Mouse (Mus musculus): Measurements from ENCODE around the gene Hes7.

Gene Hes7

DNA sequence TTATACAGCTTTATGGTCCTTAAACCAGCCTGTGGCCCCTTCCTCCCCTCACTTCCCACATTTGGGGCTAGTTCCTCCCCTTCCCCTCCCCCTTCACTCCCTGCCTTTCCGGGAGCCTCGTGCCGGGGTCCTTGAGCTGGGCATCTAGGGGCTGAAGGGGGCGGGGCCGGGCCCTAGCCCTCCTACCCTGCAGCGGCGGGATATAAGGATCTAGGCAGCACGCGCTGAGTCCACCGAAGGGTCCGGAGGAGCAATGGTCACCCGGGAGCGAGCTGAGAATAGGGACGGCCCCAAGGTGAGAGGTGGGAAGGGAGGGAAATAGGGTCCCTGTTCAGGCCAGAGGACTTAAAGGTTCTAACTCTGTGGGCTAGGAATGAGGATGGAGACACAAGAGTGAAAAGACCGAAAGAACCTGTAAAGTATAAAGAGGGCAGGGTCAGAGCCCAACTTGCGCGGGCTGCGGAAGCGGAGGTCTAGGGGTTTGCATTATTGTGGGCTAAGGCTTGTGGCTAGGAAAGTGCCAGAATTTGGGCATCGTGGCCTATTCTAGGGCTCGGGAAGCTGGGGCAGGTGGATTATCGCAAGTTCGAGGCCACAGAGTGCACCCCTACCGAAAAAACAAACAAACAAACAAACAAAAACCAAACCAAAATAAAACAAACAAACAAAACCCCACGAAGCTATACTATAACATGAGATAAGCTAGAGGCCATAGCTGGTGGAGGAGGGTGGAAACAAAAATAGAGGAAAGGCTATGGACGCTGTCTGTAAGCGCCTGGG lies at the start of gene Hes7:
Gene Hes7, plus strand, starts transcription at position 184 of the 780 bp plus-strand sequence.
- DNase-seq: no peak

DNA sequence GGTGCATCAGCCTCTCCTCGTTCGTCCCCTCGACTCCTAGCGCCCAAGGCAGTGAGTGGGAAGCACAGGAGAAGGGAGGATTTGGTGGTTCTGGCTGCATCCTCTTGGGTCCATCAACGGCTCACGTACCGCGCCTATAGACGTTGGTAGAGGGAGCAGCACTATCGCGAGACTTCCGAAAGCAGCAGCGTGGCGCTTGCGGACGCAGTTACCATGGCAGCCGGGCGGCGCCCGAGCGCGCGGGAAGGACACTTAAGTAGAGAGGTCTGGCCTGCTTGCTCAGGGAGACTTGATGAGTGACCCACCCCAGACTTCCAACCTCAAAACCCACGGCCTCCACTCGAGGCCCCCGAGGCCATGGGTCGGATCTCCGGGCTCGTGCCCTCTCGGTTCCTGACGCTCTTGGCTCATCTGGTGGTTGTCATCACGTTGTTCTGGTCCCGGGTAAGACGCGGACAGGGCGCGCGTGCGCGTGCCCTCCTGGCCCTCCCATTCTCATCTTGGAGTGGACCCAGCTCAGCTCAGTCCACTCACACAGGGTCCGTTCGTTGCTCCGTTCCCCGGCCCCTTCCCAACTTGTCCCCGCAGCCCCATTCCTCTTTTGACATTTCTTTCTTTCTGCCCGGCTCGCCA lies 49.5 kb upstream of the Hes7 start, which contains the start of gene Tmem107:
Gene Tmem107, plus strand, starts transcription at position 217 of the 633 bp plus-strand sequence.
- peak; percentile 95 to 96 for DNase-seq

DNA sequence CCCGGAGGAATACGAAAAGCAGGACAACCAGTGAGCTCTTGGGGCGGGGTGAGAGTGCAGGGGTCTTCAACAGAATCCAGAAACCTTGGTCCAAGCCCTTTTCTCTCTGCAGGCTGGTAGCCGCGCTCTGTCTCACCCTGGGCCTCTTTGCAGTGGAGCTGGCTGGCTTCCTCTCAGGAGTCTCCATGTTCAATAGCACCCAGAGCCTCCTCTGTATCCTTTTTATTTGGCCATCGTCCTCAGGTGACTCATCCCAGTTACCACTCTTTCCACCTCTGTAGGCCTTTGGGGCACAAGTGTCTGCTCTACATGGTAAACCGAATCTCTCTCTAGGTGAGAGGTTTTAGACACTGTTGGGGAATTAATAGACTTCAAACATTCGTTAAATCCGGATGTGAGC lies 48.9 kb upstream of the Hes7 start:
- no peak for DNase-seq

DNA sequence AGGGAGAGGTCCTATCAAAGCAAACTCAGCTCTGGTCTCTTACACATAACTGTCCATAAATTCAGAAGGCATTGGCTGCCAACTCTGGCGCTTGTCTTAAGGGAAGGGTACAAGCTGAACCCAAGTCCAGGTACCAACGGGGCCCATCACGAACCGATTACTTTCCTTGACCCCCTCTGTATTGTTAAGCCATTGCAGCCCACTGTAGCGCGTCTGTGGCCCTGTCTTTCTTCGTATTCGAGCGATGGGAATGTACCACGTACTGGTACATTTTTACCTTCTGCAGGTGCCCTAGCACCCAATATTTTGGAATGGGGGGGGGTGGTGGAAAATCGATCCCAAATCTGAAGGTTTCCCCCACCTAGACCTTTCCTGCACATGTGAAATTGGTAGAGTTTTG lies 48.0 kb upstream of the Hes7 start:
- no peak for DNase-seq

- no peak for DNase-seq
Observed at GRCm38 (mm10) chr11:69072666-69073064, 47.5 kb upstream of the Hes7 start.

- peak; percentile 84 to 91 for DNase-seq
Observed at GRCm38 (mm10) chr11:69073065-69073888, 46.9 kb upstream of the Hes7 start.

- DNase-seq: no peak
Observed at GRCm38 (mm10) chr11:69073951-69074775, 46.0 kb upstream of the Hes7 start.

GRCm38 (mm10) chr11:69074776-69075069 lies 45.5 kb upstream of the Hes7 start:
- DNase-seq: no peak

GRCm38 (mm10) chr11:69075764-69076479 lies 44.3 kb upstream of the Hes7 start:
- no peak for DNase-seq

- no peak for DNase-seq
Observed at GRCm38 (mm10) chr11:69076572-69076971, 43.6 kb upstream of the Hes7 start.

DNA sequence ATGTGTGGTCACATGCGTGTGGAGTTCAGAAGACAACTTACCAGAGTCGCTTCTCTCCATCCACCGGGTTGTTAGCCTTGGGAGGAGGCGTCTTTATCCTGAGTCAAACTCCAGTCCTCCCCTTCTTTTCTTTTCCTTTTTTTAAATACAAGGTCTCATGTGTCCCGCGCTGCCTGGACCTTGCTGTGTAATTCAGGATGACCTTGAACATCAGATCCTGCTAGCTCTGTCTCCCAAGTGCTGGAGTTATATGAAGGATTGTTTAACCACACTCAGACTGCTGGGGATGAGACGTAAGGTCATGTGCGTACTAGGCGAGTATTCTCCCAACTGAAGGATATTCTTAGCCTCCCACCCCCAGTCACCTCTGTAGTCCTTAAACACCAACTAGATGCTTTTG lies 42.9 kb upstream of the Hes7 start:
- DNase-seq: no peak

DNA sequence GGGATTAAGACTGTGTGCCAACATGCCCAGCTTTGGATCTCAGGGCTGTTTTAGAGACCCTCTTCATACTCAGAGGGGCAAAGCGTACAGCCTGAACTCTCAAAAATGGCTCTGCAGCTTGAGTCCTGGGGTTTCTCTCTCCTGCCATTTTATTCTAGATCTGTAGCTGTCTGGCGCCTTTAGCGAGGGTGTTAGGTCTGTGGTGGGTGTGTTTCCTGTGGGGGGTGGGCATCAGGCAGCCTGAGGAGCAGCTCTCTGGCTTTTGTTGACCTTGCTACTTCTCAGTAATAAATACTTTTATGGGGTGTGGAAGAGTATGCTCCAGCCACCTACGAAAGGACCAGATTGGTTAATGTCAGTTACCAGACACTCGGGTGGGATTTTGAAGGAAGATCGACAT lies 42.2 kb upstream of the Hes7 start:
- no peak for DNase-seq

DNA sequence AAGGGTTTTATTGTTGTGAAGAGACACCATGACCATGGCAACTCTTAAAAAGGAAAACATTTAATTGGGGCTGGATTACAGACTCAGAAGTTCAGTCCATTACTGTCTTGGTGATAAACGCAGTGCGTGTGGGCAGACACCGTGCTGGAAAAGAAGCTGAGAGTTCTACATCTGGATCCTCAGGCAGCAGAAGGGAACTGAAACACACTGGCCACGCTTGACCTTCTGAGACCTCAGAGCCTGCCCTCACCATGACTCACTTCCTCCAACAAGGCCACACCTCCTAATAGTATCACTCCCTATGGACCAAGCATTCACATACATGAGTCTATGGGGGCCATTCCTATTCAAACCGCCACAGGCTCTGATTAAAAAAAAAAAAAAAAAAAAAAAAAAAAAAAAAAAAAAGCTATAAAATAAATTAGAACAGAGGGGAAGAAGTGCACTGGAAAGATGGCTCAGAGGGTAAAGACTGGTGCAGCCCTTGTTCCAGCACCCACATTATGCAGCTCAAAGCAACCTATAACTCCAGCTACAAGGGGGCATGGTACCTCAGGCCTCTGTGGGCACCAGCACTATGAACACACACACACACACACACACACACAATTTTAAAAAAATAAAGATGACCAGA lies 41.3 kb upstream of the Hes7 start:
- DNase-seq: peak in 1 of 2 experiments; percentile 57

DNA sequence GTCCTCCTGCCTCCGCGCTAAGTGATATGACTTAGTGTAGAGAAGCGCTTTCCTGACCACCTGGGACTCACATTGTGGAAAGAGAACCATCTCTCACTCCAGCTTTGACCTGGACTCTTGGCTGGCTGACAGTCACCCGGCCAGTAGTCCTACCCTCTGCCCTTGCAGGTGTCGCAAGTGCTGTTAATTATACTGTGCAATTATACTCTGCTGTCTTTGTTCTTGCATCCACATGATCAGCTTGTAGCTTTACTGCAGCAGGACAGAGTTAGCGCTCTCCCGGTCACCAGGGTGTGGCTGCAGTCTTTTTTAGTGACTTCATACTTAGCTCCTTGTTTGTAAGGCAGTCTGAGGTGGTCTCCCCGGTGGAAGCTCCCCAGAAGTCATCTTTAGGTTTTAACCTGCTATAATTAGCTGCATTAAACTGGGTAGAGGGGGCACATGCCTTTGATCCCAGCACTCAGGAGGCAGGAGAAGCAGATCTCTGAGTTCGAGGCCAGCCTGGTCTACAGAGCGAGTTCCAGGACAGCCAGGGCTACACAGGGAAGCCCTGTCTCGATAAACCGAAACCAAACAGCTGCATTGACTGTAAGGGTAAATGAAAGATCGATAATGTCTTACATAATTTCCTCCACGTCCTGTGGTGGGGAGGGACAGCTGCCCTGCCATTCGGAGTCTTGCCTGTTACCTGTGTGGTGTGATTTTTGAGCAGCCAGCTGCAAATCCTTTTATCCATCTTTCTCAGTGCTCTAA lies 39.9 kb upstream of the Hes7 start:
- DNase-seq: no peak

DNA sequence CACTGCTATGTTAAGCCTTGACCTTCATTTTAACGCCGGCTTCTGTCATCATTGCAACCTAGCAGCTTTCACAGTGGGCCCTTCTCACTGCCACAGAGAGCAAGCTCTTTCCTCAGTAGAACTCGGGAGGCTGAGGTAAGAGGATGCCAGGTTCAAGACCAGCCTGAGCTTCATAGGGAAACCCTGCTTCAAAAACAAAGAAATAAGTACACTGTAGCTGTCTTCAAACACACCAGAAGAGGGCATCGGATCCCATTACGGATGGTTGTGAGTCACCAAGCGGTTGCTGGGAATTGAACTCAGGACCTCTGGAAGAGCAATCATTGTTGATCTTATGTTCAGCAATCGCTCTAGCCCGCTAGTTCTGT lies 39.4 kb upstream of the Hes7 start:
- DNase-seq: no peak

GRCm38 (mm10) chr11:69081613-69082012 lies 38.6 kb upstream of the Hes7 start:
- DNase-seq: no peak

GRCm38 (mm10) chr11:69085608-69086007 lies 34.6 kb upstream of the Hes7 start:
- DNase-seq: no peak

DNA sequence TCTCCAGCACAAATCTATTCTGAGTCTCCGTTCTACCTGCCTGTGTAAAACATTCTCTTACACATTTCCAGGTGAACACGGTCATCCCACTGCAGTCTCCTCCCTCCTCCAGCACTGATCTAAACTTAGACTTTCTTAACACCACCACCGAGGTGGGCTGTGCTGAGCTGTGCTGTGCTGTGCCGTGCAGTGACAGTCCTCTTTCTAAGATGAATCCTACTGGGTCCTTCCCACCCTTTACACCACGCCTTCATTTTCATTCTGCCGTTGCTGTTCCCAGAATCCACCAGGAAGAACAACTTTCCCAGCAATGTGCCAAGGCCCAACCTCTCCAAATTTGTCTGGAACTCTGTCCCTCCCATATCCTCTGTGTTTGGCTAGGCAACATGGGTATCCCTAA lies 33.8 kb upstream of the Hes7 start:
- no peak for DNase-seq

- DNase-seq: no peak
Observed at GRCm38 (mm10) chr11:69087082-69087481, 33.1 kb upstream of the Hes7 start.

- DNase-seq: no peak
Observed at GRCm38 (mm10) chr11:69087597-69087996, 32.6 kb upstream of the Hes7 start.
